Mouse (Mus musculus): ENCODE measurements around the gene Ccng2.

DNA sequence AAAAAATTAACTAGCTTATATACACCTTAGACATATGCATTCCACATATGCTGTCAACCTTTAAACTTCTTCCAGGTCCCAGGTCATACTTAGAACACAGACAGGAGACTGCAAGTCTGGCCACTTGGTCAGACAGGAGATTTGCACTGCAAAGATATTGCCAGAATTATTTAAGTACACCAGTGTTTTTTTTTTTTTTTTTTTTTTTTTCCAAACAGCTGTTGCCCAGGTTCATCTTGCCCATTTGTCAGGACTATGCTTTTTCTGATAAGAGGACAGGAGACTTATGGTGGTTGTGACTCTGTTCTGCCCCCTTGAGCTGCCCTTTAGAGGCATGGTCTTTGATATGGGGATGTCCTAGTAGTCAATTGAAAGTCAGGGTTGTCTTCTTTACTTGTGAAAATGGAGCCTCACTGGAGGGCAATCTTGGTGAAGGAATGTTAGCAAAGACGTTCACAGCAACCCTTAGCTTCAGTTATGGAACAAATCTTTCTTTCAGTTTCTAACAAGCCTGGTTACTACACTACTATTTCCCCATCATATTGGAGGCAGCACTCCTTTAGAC lies 2.8 kb upstream of the Ccng2 start:
- TF ChIP-seq POLR2A (IDR thresholded peaks at IDR 0.05; ENCODE audit: extremely low read depth, insufficient read depth, low read length) (no peak), CTCF (IDR thresholded peaks at IDR 0.05; ENCODE audit: low read depth, low read length) (no peak)
